Mouse (Mus musculus): Measurements from ENCODE around the gene Arl13b. TPM values are rescaled to one million over a fixed set of nuclear protein-coding genes. Genes with fewer than 3 reads are reported as not detected.

Gene Arl13b
- total and polyA plus RNA-seq, 3 experiments: 1.4 to 8.1 (median 7.5) TPM

- intact Hi-C loops (cut with DNase I): no loop called here
Observed at GRCm38 (mm10) chr16:62807249-62807979, 39.4 kb downstream of the Arl13b start.

GRCm38 (mm10) chr16:62804621-62805020 is 42.2 kb downstream of the Arl13b start:
- Histone ChIP-seq H3K4me1 (ENCODE audit: control insufficient read depth, insufficient read depth, low read length) (peaks cover 2% of the 10 kb centered on the region; the same call in 1 of the 2 replicates), H3K27me3 (ENCODE audit: control insufficient read depth, insufficient read depth, low read length) (no peaks in the 10 kb centered on the region), H3K9ac (ENCODE audit: low read depth, low read length) (no peak overlapping the region), H3K27ac (no peak overlapping the region), H3K79me2 (replicated peaks; ENCODE audit: control insufficient read depth, insufficient read depth, low read length) (no peaks in the 10 kb centered on the region), H3K4me3 (no peak overlapping the region), H3K36me3 (ENCODE audit: control insufficient read depth, insufficient read depth, low read length) (no peaks in the 10 kb centered on the region)
- TF ChIP-seq CTCF (IDR thresholded peaks at IDR 0.05): no peak
- no peak for TF ChIP-seq POLR2A (IDR thresholded peaks at IDR 0.05; ENCODE audit: insufficient read depth, low read depth, low read length)
- TF ChIP-seq EP300 (IDR thresholded peaks at IDR 0.05; ENCODE audit: insufficient read depth, low read depth, low read length): no peak
- 96% methylated on average over 3 of the region's 3 CpGs for WGBS
- intact Hi-C loops (cut with DNase I): no loop called here
- DNase-seq: no peak

More at GRCm38 (mm10) chr16:62807249-62807979, 39.4 kb downstream of the Arl13b start:
- no peak overlapping the region for H3K27ac ChIP-seq
- H3K79me2 ChIP-seq (replicated peaks; ENCODE audit: control insufficient read depth, insufficient read depth, low read length): no peaks in the 10 kb centered on the region
- no peaks in the 10 kb centered on the region for H3K36me3 ChIP-seq (ENCODE audit: control insufficient read depth, insufficient read depth, low read length)
- H3K9ac ChIP-seq (ENCODE audit: low read depth, low read length): no peak overlapping the region
- no peak overlapping the region for H3K4me3 ChIP-seq
- no peak for TF ChIP-seq CTCF (IDR thresholded peaks at IDR 0.05)
- TF ChIP-seq EP300 (IDR thresholded peaks at IDR 0.05; ENCODE audit: insufficient read depth, low read depth, low read length): no peak
- TF ChIP-seq POLR2A (IDR thresholded peaks at IDR 0.05; ENCODE audit: insufficient read depth, low read depth, low read length): no peak
- H3K4me1 ChIP-seq (ENCODE audit: control insufficient read depth, insufficient read depth, low read length): peaks cover 2% of the 10 kb centered on the region; the same call in 1 of the 2 replicates
- H3K27me3 ChIP-seq (ENCODE audit: control insufficient read depth, insufficient read depth, low read length): no peaks in the 10 kb centered on the region
- WGBS: 60% methylated on average over 8 of the region's 8 CpGs
- no peak for DNase-seq

- no peak overlapping the region for H3K9ac ChIP-seq (ENCODE audit: low read depth, low read length)
- no peaks in the 10 kb centered on the region for H3K79me2 ChIP-seq (replicated peaks; ENCODE audit: control insufficient read depth, insufficient read depth, low read length)
- H3K4me3 ChIP-seq: no peak overlapping the region
- H3K27ac ChIP-seq: no peak overlapping the region
- intact Hi-C loops (cut with DNase I): no loop called here
- TF ChIP-seq CTCF (IDR thresholded peaks at IDR 0.05): no peak
- no peak for TF ChIP-seq POLR2A (IDR thresholded peaks at IDR 0.05; ENCODE audit: insufficient read depth, low read depth, low read length)
- TF ChIP-seq EP300 (IDR thresholded peaks at IDR 0.05; ENCODE audit: insufficient read depth, low read depth, low read length): no peak
- no peaks in the 10 kb centered on the region for H3K27me3 ChIP-seq (ENCODE audit: control insufficient read depth, insufficient read depth, low read length)
- H3K36me3 ChIP-seq (ENCODE audit: control insufficient read depth, insufficient read depth, low read length): no peaks in the 10 kb centered on the region; the same call in 1 of the 2 replicates
- no peak for DNase-seq
- no peaks in the 10 kb centered on the region for H3K4me1 ChIP-seq (ENCODE audit: control insufficient read depth, insufficient read depth, low read length)
- WGBS: 77% methylated on average over 3 of the region's 3 CpGs
Observed at GRCm38 (mm10) chr16:62799839-62800238, 47.0 kb downstream of the Arl13b start.

- H3K4me3 ChIP-seq: no peak overlapping the region
- no peaks in the 10 kb centered on the region for H3K27me3 ChIP-seq (ENCODE audit: control insufficient read depth, insufficient read depth, low read length)
- no peak overlapping the region for H3K9ac ChIP-seq (ENCODE audit: low read depth, low read length)
- H3K36me3 ChIP-seq (ENCODE audit: control insufficient read depth, insufficient read depth, low read length): no peaks in the 10 kb centered on the region; the same call in 1 of the 2 replicates
- H3K79me2 ChIP-seq (replicated peaks; ENCODE audit: control insufficient read depth, insufficient read depth, low read length): no peaks in the 10 kb centered on the region
- TF ChIP-seq CTCF (IDR thresholded peaks at IDR 0.05) (no peak), POLR2A (IDR thresholded peaks at IDR 0.05; ENCODE audit: insufficient read depth, low read depth, low read length) (no peak), EP300 (IDR thresholded peaks at IDR 0.05; ENCODE audit: insufficient read depth, low read depth, low read length) (no peak)
- WGBS: 62% methylated on average over 4 of the region's 4 CpGs
- intact Hi-C loops (cut with DNase I): no loop called here
- DNase-seq: no peak
- H3K27ac ChIP-seq: no peak overlapping the region
- H3K4me1 ChIP-seq (ENCODE audit: control insufficient read depth, insufficient read depth, low read length): no peaks in the 10 kb centered on the region
Observed at GRCm38 (mm10) chr16:62799426-62799825, 47.4 kb downstream of the Arl13b start.

GRCm38 (mm10) chr16:62798808-62799207 is 48.0 kb downstream of the Arl13b start:
- intact Hi-C loops (cut with DNase I): no loop called here
- 63% methylated on average over 3 of the region's 3 CpGs for WGBS
- Histone ChIP-seq H3K27ac (no peak overlapping the region), H3K9ac (ENCODE audit: low read depth, low read length) (no peak overlapping the region), H3K4me3 (no peak overlapping the region), H3K4me1 (ENCODE audit: control insufficient read depth, insufficient read depth, low read length) (no peaks in the 10 kb centered on the region), H3K36me3 (ENCODE audit: control insufficient read depth, insufficient read depth, low read length) (no peaks in the 10 kb centered on the region; the same call in 1 of the 2 replicates), H3K79me2 (replicated peaks; ENCODE audit: control insufficient read depth, insufficient read depth, low read length) (no peaks in the 10 kb centered on the region), H3K27me3 (ENCODE audit: control insufficient read depth, insufficient read depth, low read length) (no peaks in the 10 kb centered on the region)
- no peak for DNase-seq
- no peak for TF ChIP-seq EP300 (IDR thresholded peaks at IDR 0.05; ENCODE audit: insufficient read depth, low read depth, low read length)
- TF ChIP-seq CTCF (IDR thresholded peaks at IDR 0.05): no peak
- no peak for TF ChIP-seq POLR2A (IDR thresholded peaks at IDR 0.05; ENCODE audit: insufficient read depth, low read depth, low read length)

- TF ChIP-seq EP300 (IDR thresholded peaks at IDR 0.05; ENCODE audit: insufficient read depth, low read depth, low read length) (no peak), CTCF (IDR thresholded peaks at IDR 0.05) (no peak), POLR2A (IDR thresholded peaks at IDR 0.05; ENCODE audit: insufficient read depth, low read depth, low read length) (no peak)
- DNase-seq: no peak
- Histone ChIP-seq H3K27ac (no peak overlapping the region), H3K79me2 (replicated peaks; ENCODE audit: control insufficient read depth, insufficient read depth, low read length) (no peaks in the 10 kb centered on the region), H3K4me3 (no peak overlapping the region), H3K27me3 (ENCODE audit: control insufficient read depth, insufficient read depth, low read length) (no peaks in the 10 kb centered on the region), H3K9ac (ENCODE audit: low read depth, low read length) (no peak overlapping the region), H3K4me1 (ENCODE audit: control insufficient read depth, insufficient read depth, low read length) (no peaks in the 10 kb centered on the region), H3K36me3 (ENCODE audit: control insufficient read depth, insufficient read depth, low read length) (no peaks in the 10 kb centered on the region; the same call in 1 of the 2 replicates)
- WGBS: 73% methylated on average over 1 of the region's 1 CpGs
- intact Hi-C loops (cut with DNase I): no loop called here
Observed at GRCm38 (mm10) chr16:62796608-62797007, 50.2 kb downstream of the Arl13b start.

Data from heart, adult 2 months (tissue).